Mouse (Mus musculus): Measurements from ENCODE around the gene Ctdspl. TPM values are rescaled to one million over a fixed set of nuclear protein-coding genes. Genes with fewer than 3 reads are reported as not detected.

Gene Ctdspl
- polyA plus RNA-seq (2014; fragmentation: Illumina TruSeq; extraction: RNeasy Lipid Tissue Mini Kit (QIAGEN cat#74804); ENCODE audit: low read depth, low replicate concordance) = 16.7 TPM

GRCm38 (mm10) chr9:118926111-118926650 is at the start of gene Ctdspl:
TSS of gene Ctdspl (plus strand) at chr9:118926453.

GRCm38 (mm10) chr9:119052154-119052944 is 126.1 kb downstream of the Ctdspl start, which contains the start of gene Vill:
TSS of gene Vill (plus strand) at chr9:119052778.

Other genes with a start within 250 kb of the Ctdspl start
- 0.93 TPM for gene Vill, start 126.3 kb downstream of the Ctdspl start, polyA plus RNA-seq (2014; fragmentation: Illumina TruSeq; extraction: RNeasy Lipid Tissue Mini Kit (QIAGEN cat#74804); ENCODE audit: low read depth, low replicate concordance)
- 0.29 TPM for gene Plcd1, start 167.0 kb downstream of the Ctdspl start, polyA plus RNA-seq (2014; fragmentation: Illumina TruSeq; extraction: RNeasy Lipid Tissue Mini Kit (QIAGEN cat#74804); ENCODE audit: low read depth, low replicate concordance)
- 0.93 TPM for gene Dlec1, start 176.0 kb downstream of the Ctdspl start, polyA plus RNA-seq (2014; fragmentation: Illumina TruSeq; extraction: RNeasy Lipid Tissue Mini Kit (QIAGEN cat#74804); ENCODE audit: low read depth, low replicate concordance)
- gene Acaa1b, start 230.6 kb downstream of the Ctdspl start, polyA plus RNA-seq (2014; fragmentation: Illumina TruSeq; extraction: RNeasy Lipid Tissue Mini Kit (QIAGEN cat#74804); ENCODE audit: low read depth, low replicate concordance) = 0.76 TPM
- not detected for gene Gm47289, start 232.7 kb downstream of the Ctdspl start, polyA plus RNA-seq (2014; fragmentation: Illumina TruSeq; extraction: RNeasy Lipid Tissue Mini Kit (QIAGEN cat#74804); ENCODE audit: low read depth, low replicate concordance)

Measured in adrenal gland, adult 10 weeks (tissue).